Mouse (Mus musculus) gastrocnemius, postnatal 14 days (tissue): ENCODE measurements around the gene Katnbl1. TPM values are rescaled to one million over a fixed set of nuclear protein-coding genes. Genes with fewer than 3 reads are reported as not detected.
"Not testable (repeated sequence)": the region's sequence is repeated elsewhere in the genome, so short reads cannot be mapped to it uniquely, and the experiment has no call there.

Experiments used
- DNase-seq: peaks from one replicate; pipeline ENCODE4 v3.0.0; 2021; ENCODE audit warnings: mixed read lengths
- intact Hi-C: fragments of 180-260 bp; cut with DNase I; formaldehyde crosslinking; loops from one replicate; pipeline ENCODE4 v1.15.1; 2025; ENCODE audit warnings: low total_unique reads
- total RNA-seq, 2 experiments: library from RNA; stranded (reverse); gene quantifications; 2 replicates each; pipeline ENCODE4 v1.2.3; 2021

The Katnbl1 gene
- total RNA-seq, 2 experiments from 2014 or later = 4.3 to 5.1 TPM

GRCm38 (mm10) chr2:112381219-112381618 lies 2.2 kb downstream of the Katnbl1 start:
- no peak for DNase-seq
- intact Hi-C loops = loop anchor here (1.0 kb wide), 1 partner anchor 68 kb away; no protein-coding TSS in a partner anchor

GRCm38 (mm10) chr2:112390843-112391242 lies 11.8 kb downstream of the Katnbl1 start:
- no peak for DNase-seq
- intact Hi-C loops = no loop called here

- no peak for DNase-seq
- intact Hi-C loops = no loop called here
Measured at GRCm38 (mm10) chr2:112391346-112392000, 12.5 kb downstream of the Katnbl1 start.

- intact Hi-C loops = no loop called here
- DNase-seq = no peak
Measured at GRCm38 (mm10) chr2:112392689-112393088, 13.7 kb downstream of the Katnbl1 start.

- intact Hi-C loops = no loop called here
- no peak for DNase-seq
Measured at GRCm38 (mm10) chr2:112393958-112394357, 14.9 kb downstream of the Katnbl1 start.

- intact Hi-C loops = no loop called here
- no peak for DNase-seq
Measured at GRCm38 (mm10) chr2:112396649-112397048, 17.6 kb downstream of the Katnbl1 start.

- no peak for DNase-seq
- intact Hi-C loops = no loop called here
Measured at GRCm38 (mm10) chr2:112407030-112407429, 28.0 kb downstream of the Katnbl1 start.

GRCm38 (mm10) chr2:112425308-112425707 lies 46.3 kb downstream of the Katnbl1 start:
- intact Hi-C loops = no loop called here
- DNase-seq = no peak

- DNase-seq, intact Hi-C loops: not testable (repeated sequence)
Measured at GRCm38 (mm10) chr2:112428534-112428933, 49.5 kb downstream of the Katnbl1 start.

GRCm38 (mm10) chr2:112429665-112430064 lies 50.7 kb downstream of the Katnbl1 start:
- no peak for DNase-seq
- intact Hi-C loops = no loop called here

GRCm38 (mm10) chr2:112430403-112430802 lies 51.4 kb downstream of the Katnbl1 start:
- intact Hi-C loops = no loop called here
- DNase-seq = no peak

GRCm38 (mm10) chr2:112432523-112432922 lies 53.5 kb downstream of the Katnbl1 start:
- intact Hi-C loops = no loop called here
- DNase-seq = no peak

- intact Hi-C loops = no loop called here
- no peak for DNase-seq
Measured at GRCm38 (mm10) chr2:112433359-112433758, 54.3 kb downstream of the Katnbl1 start.

- intact Hi-C loops = no loop called here
- DNase-seq = no peak
Measured at GRCm38 (mm10) chr2:112436292-112436691, 57.3 kb downstream of the Katnbl1 start.

GRCm38 (mm10) chr2:112437589-112437988 lies 58.6 kb downstream of the Katnbl1 start:
- intact Hi-C loops = no loop called here
- no peak for DNase-seq

GRCm38 (mm10) chr2:112443491-112443890 lies 64.5 kb downstream of the Katnbl1 start:
- DNase-seq = no peak
- intact Hi-C loops = no loop called here

- intact Hi-C loops = no loop called here
- DNase-seq = no peak
Measured at GRCm38 (mm10) chr2:112445511-112445910, 66.5 kb downstream of the Katnbl1 start.

GRCm38 (mm10) chr2:112448046-112448445 lies 69.0 kb downstream of the Katnbl1 start:
- intact Hi-C loops = not testable (repeated sequence)

GRCm38 (mm10) chr2:112448510-112449059 lies 69.6 kb downstream of the Katnbl1 start:
- intact Hi-C loops = loop anchor here (1.0 kb wide), 1 partner anchor 67 kb away; no protein-coding TSS in a partner anchor
- DNase-seq = no peak

More at GRCm38 (mm10) chr2:112448046-112448445, 69.0 kb downstream of the Katnbl1 start:
- DNase-seq = not testable (repeated sequence)

- intact Hi-C loops = loop anchor here (1.0 kb wide), 1 partner anchor 68 kb away; no protein-coding TSS in a partner anchor
Measured at GRCm38 (mm10) chr2:112449597-112450296, 70.7 kb downstream of the Katnbl1 start.

More at GRCm38 (mm10) chr2:112449597-112450296, 70.7 kb downstream of the Katnbl1 start:
- peak; percentile 7 for DNase-seq
